Mouse (Mus musculus): Measurements from ENCODE around the gene Meltf. TPM values are rescaled to one million over a fixed set of nuclear protein-coding genes. Genes with fewer than 3 reads are reported as not detected.

The Meltf gene
- total RNA-seq, 2 experiments from 2014 or later = 0.18 to 0.36 TPM

DNA sequence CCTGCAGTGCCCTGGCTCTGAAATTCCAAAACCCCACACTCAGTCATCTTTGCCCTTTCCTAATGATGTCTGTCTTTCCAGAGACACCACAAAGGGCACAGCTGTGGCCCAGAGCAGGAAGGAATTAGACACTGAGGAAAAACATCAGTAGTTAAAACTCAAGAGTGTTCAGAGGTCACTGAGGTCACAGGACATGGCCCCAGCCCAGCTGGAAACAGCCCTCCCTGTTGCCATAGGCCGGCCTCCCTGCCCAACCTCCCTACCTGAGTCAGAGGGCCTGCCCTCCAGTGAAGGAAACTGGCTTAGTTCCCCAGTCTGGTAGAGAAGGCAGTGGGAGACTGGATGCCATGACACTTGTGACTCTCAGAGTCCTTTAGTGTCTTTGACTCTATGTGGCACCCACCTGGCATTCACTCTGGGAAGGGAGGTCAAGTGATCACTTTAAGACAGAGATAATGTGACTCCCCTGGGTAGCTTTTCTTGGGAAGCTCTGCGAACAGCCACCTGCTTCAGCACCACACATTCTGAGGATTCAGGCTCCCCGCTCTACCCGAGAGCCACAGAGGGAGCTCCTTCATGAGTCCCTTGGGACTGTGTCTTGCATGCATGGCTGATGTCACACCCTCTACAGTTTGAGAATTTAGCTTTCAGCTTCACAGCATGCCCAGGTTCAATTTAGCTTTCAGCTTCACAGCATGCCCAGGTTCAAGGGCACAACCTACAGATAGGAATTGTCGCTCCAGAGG lies 15.0 kb downstream of the Meltf start:
- DNase-seq (ENCODE audit: low spot score in 2 of 2) = no peak

DNA sequence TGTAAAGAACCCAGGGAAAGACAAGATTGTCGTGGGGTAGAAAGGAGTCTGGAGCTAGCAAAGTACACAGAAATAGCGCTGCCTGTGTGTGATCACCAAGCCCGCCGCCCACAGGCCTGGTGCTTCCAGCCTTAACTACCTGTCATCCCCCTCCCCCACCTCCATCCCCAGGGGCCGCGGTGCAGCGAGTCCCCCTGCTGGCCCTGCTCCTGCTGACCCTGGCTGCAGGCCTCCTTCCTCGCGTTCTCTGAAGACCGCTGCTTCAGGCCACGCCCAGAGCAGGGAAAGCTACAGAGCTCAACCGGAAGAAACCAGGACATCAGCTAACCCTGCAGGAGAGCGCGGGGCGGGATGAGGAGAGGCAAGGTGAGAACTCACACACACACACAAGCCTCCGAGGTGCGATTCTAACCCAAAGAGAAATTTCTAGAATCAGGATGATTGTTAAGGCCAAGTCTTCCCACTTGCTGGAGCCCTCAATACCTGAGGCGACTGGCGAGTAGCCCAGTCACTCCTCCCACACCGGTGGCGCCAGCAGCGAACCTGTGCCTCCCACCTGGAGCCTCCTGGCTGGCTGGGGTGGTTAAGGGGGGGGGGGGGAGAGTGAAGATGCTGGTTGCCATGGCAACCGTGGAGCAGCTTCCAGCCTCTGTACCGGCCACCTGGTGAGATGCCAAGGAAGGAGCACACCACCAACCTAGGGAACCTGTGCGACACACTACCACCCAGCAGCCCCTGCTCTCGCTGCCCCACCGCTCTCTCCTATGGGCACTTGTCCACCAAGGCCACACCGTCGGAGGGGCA lies 18.6 kb downstream of the Meltf start:
- DNase-seq (ENCODE audit: low spot score in 2 of 2) = peak in 1 of 2 experiments; percentile 57

DNA sequence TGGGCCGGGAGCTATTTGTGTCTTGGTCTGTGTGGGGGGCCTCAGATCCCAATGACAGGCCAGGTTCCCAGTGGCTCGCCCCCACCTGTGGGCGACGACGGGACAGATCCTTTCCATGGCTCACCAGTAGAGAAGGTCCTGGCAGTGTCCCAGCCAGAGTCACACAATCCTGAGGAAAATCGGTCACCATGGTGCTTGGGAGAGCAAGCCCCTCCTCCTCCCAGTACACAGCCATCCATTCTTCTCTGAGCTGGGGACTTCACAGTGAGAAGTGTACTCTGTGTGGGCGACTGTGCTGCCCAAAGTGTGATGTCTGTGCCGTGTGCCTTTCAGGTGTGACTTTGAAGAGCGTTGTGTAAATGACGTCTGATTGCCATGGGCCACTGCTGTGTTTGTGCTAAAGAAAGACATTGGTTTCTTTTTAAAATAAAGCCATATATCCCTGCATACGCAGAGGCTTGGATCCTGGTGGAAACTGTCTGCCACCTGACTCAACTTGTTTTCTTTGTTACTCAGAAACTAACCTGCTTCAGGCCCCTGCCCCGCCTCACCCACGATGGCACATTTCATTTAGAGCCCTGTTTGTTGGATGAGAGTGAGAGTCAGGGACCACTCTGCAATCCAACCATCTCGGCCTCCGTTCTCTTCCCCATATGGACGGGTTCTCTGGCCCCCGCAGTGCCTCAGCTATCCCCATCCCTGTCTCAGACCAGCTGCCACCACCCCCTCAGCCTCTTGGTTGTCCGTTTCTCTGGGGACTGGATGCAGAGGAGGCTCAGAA lies 20.1 kb downstream of the Meltf start:
- DNase-seq (ENCODE audit: low spot score in 2 of 2) = peak; percentile 70 to 78

DNA sequence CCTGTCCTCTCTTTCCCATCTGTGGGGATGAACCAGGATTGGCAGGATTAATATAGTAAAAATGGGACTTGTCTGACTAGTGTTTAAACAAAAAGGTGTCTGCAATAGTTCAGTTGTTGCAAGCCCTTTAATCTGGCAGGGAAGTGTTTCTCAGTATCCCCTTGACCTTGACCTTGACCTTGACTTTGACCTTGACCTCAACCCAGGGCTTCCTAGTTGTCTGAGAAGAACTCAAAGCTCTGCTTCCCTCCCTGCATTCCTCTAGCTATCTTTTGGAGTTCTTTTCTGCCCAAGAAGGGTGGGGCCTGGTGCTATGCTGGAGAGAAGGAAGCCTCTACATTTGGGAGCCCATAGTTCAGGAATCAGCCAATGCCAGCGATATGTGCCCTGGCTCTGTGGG lies 23.3 kb downstream of the Meltf start:
- no peak for DNase-seq (ENCODE audit: low spot score in 2 of 2)

GRCm38 (mm10) chr16:31903239-31903638 lies 24.6 kb downstream of the Meltf start:
- DNase-seq (ENCODE audit: low spot score in 2 of 2) = no peak

- no peak for DNase-seq (ENCODE audit: low spot score in 2 of 2)
Observed at GRCm38 (mm10) chr16:31905331-31905730, 26.7 kb downstream of the Meltf start.

DNA sequence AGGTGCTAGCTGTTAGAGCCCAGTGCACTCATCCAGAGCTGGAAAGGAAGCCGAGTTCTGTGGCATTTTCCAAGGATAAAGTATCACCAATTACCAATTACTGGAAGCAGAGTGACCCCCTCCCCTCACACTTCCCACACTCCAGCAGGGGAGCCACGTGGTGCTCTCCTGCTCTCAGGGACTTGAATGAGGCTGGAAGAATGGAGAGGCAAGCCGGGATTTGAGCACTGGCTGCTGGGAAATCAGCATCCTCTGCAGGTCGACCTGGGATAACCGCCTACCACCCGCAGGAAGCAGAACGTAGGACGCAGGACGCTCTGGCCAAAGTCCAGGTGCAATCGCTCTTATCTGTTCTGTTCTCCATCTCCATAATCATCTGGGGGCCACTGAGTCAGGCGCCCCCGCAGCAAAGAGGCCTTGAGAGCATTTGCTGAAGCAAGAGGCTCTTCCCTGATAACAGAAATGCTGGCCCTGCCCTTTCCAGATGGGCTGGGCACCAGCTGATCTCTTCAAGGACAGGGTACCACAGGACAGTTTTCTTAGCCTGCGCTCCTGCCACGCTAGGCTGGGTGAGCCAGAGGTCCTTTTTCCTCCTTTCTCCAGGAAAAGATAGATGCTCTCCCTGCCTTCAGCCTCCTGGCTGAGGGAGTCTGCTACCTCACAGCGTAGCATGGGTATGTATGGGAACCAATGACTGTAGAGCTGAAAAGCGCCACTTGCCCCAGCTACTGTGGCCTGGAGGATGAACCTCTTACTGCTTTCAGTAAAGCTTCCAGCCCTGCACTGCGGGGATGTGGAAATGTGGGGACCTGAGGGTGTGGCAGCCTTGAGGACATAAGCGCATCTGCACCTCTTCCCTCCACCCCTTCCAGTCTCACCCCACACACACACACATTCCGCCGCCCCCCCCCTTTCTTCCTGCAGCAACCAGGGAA lies 27.5 kb downstream of the Meltf start:
- DNase-seq (ENCODE audit: low spot score in 2 of 2) = no peak

DNA sequence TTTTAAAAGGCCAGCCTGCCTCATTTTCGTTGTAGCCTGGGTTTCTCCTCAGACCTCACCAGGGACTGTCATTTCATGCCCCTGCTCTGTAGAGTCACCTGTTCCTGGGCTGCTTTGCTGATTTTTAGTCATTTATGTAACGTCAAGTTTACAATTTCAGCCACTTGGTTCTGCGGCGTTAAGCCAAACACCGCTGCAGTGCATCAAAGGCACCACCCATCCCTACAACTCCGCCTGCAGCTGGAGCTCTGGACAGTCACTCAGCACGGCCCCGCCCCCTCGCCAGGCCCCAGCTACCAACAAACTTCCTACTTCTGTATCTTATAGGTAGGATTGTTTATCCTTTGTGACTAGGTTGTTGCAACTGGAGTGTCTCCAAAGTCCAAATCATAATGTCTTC lies 28.3 kb downstream of the Meltf start:
- DNase-seq (ENCODE audit: low spot score in 2 of 2) = peak in 1 of 2 experiments; percentile 28

GRCm38 (mm10) chr16:31908959-31909358 lies 30.3 kb downstream of the Meltf start:
- DNase-seq (ENCODE audit: low spot score in 2 of 2) = no peak

DNA sequence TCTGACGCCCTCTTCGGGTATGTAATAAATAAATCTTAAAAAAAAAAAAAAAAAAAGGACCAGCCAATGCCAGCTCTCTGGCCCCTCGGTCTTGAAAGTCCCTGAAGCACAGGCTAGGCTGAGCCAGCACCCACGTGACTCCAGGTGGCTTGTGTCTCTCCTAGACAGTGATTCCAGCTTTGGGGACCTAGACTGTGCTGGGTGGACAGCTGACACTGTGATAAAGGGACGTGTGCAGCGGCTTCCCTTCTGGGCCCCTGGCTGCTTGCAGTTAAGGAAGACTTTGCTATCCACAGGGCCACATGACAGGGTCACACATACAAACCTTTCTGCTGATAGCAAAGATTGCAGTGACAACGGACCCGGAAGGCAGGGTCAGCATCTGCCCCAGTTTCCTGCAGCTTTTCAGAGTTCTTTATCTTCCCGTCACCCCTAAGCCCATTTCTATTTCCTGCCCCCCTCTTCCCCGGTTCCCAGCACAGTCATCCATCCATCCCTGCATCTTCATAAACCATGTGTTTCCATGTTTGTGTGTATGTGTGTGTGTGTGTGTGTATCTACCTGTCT lies 31.8 kb downstream of the Meltf start:
- DNase-seq (ENCODE audit: low spot score in 2 of 2) = no peak

- DNase-seq (ENCODE audit: low spot score in 2 of 2) = no peak
Observed at GRCm38 (mm10) chr16:31917776-31918175, 39.2 kb downstream of the Meltf start.

DNA sequence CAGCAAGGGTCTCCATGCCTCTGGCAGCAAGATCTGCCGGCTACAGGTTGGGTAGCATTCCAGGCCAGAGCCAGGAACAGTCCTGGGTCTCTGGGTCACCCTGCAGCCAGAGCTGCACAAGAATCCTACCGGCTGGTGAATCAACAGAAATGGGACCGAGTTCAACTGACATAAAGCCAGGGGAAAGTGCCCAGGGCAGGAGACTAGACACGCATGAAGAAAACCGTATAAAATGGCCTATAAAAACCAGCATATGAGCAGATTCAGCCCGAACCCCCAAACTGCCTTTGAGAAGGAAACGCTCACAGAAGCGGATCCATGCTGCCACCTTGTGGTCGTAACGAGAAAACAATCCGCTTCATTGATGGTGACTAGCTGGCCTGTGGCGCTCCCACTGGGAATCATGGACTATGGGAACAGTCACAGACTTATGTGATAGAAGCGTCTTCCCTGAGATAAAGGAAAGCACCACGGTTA lies 39.7 kb downstream of the Meltf start:
- peak; percentile 87 to 92 for DNase-seq (ENCODE audit: low spot score in 2 of 2)

- DNase-seq (ENCODE audit: low spot score in 2 of 2) = no peak
Observed at GRCm38 (mm10) chr16:31924368-31924767, 45.8 kb downstream of the Meltf start.

DNA sequence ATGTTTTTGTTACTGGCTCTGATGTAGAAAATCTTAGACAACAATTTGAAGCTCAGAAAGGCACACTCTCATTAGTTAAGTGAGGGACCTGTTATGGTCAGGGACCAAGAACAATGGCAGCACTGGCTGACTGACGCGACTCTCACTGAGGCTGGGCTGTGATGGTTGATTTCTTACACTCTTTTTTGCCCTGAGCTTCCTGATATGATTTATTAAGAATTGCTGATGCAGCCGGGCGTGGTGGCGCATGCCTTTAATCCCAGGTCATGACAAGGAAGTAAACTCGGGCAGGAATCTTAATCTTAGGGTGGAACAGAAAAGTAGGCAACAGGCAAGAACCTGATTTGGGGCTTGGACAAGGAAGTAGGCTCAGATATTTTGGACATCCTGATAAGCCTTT lies 47.5 kb downstream of the Meltf start:
- no peak for DNase-seq (ENCODE audit: low spot score in 2 of 2)

DNA sequence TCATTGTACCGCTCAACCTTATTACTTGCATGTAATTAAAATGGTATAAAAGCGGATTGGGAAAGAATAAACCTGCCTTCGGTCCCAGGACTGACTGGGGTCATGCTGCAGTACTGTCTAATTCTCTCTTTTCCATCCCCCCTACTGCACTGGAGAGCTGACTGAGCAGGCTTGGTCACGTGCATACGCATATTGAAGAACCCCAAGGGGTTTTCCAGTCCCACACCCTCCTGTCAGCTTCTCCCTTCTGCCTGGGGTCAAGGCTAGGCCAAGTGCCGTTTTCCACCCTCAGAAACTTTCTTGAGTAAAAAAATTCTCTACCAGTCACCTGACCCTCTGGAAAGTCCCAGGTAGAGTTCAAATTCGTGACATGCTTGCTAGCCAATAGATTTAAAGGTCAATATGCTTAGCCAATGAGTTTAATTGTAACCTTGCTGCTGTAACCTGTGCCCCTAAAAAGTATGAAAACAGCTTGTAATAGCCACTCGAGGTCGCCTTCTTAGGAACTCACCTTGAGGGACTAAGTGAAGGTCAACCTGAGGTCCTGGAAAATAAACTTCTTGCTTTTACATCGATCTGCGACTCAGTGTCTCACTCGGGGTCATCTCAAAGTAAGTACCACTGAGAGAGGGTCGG lies 48.1 kb downstream of the Meltf start:
- DNase-seq (ENCODE audit: low spot score in 2 of 2) = no peak

DNA sequence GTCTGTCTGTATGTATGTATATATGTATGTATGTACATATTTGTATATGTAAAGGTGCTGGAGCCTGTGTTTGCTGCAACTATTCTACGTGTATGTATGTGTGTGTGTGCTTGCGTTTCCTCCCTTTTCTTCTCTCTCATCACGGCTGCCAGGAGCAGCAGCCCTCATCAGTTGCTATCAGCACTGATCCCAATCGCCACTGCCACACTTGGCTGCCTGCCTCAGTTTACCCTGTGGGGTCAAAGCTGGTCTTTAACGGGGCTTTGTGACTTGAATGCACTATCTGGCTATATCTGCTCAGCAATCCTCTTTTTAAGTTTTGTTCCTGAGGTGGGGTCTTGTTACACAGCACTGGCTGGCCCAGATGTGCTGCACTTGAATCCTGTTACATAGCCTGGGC lies 48.8 kb downstream of the Meltf start:
- DNase-seq (ENCODE audit: low spot score in 2 of 2) = no peak

DNA sequence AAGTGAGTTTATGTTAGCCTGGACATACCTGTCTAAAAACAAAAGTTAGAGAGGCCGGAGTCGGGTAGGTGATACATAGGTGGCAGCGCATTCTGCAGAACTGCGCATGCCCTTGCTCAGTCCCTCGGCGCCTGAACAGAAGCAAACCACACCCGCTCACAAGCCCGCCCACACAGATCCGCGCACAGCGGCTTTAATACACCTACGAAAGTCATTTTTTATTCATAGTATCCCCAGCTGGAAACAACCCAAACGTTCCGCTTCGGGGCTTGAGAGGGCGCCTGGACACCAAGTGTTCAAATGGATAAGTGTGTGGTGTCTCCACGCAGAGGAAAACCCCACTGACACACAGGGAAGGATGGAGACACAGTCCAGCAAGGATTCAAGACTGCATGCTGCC lies 52.7 kb downstream of the Meltf start:
- DNase-seq (ENCODE audit: low spot score in 2 of 2) = no peak

GRCm38 (mm10) chr16:31932255-31932654 lies 53.6 kb downstream of the Meltf start:
- DNase-seq (ENCODE audit: low spot score in 2 of 2) = peak in 1 of 2 experiments; percentile 18

DNA sequence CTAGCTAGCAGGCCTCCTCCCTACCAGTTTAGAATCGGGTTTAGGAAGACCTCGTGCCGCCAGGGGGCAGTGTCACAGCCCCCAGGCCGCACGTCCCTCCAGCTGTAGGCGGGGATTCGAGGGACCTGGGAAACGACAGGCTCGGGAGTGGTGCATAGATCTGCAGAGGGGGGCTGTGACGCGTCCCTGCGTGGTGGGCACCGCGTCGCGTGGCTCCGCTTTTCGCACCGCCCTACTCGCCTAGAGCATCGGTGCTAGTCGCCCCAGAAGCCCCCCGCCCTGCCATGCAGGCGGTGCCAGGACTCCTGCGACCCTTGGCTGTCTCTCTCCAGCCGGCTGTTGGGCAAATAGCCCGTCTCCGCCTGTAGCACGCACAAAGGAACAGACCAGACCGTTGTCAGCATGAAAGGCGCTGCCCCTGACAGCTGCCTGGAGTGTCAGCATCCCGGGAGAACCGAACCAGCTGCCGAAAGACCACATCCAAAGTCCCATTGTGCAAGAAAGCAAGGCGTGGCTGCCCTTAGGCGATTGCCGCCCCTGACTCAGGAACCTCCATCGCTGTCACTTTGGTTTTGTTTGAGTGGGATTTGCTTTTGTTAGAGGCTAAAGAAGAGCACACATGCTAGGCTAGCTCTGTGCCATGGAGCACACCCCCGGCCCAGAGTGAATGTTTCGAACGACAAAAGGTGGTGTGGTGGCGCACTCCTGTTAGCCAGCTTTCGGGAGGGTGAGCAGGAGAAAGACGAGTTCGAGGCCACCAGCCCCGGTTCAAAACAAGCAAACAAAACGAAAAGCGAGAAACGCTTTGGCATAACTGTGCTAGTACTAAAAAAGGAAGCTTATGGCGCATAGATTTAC lies 54.5 kb downstream of the Meltf start:
- peak; percentile 91 to 92 for DNase-seq (ENCODE audit: low spot score in 2 of 2)
